Mouse (Mus musculus): ENCODE measurements at regions not wholly inside any gene's neighbourhood (a gene's known extent, or its start where the extent isn't known, plus 50 kb on each side); places are given as distances from the start of the nearest gene placed in this dataset.

- WGBS: 56% methylated on average over 2 of the region's 2 CpGs
- Histone ChIP-seq H3K4me1 (ENCODE audit: control insufficient read depth, insufficient read depth, low read length) (no peaks in the 10 kb centered on the region), H3K27ac (ENCODE audit: control insufficient read depth, insufficient read depth, low read depth, low read length, poor library complexity) (no peak overlapping the region), H3K4me3 (replicated peaks; ENCODE audit: control insufficient read depth, low read depth, low read length) (no peak overlapping the region)
- TF ChIP-seq CTCF (IDR thresholded peaks at IDR 0.05; ENCODE audit: control insufficient read depth, insufficient read depth, low read length): no peak
- no peak for TF ChIP-seq POLR2A (IDR thresholded peaks at IDR 0.05; ENCODE audit: borderline replicate concordance, control insufficient read depth, low read depth, low read length)
Measured at GRCm38 (mm10) chr6:101517584-101517983, 139.9 kb upstream of the Pdzrn3 start.

GRCm38 (mm10) chr6:101513696-101514095 lies 136.0 kb upstream of the Pdzrn3 start:
- Histone ChIP-seq H3K27ac (ENCODE audit: control insufficient read depth, insufficient read depth, low read depth, low read length, poor library complexity) (no peak overlapping the region), H3K4me1 (ENCODE audit: control insufficient read depth, insufficient read depth, low read length) (no peaks in the 10 kb centered on the region), H3K4me3 (replicated peaks; ENCODE audit: control insufficient read depth, low read depth, low read length) (no peak overlapping the region)
- WGBS: 83% methylated on average over 2 of the region's 2 CpGs
- TF ChIP-seq POLR2A (IDR thresholded peaks at IDR 0.05; ENCODE audit: borderline replicate concordance, control insufficient read depth, low read depth, low read length) (no peak), CTCF (IDR thresholded peaks at IDR 0.05; ENCODE audit: control insufficient read depth, insufficient read depth, low read length) (no peak)

GRCm38 (mm10) chr6:101502149-101502548 lies 124.5 kb upstream of the Pdzrn3 start:
- 61% methylated on average over 5 of the region's 5 CpGs for WGBS
- TF ChIP-seq CTCF (IDR thresholded peaks at IDR 0.05; ENCODE audit: control insufficient read depth, insufficient read depth, low read length) (no peak), POLR2A (IDR thresholded peaks at IDR 0.05; ENCODE audit: borderline replicate concordance, control insufficient read depth, low read depth, low read length) (no peak)

GRCm38 (mm10) chr6:101501716-101502115 lies 124.0 kb upstream of the Pdzrn3 start:
- Histone ChIP-seq H3K4me3 (replicated peaks; ENCODE audit: control insufficient read depth, low read depth, low read length) (no peak overlapping the region), H3K4me1 (ENCODE audit: control insufficient read depth, insufficient read depth, low read length) (no peaks in the 10 kb centered on the region), H3K27ac (ENCODE audit: control insufficient read depth, insufficient read depth, low read depth, low read length, poor library complexity) (no peak overlapping the region)
- TF ChIP-seq CTCF (IDR thresholded peaks at IDR 0.05; ENCODE audit: control insufficient read depth, insufficient read depth, low read length) (no peak), POLR2A (IDR thresholded peaks at IDR 0.05; ENCODE audit: borderline replicate concordance, control insufficient read depth, low read depth, low read length) (no peak)
- WGBS: 79% methylated on average over 4 of the region's 4 CpGs

More at GRCm38 (mm10) chr6:101502149-101502548, 124.5 kb upstream of the Pdzrn3 start:
- H3K27ac ChIP-seq (ENCODE audit: control insufficient read depth, insufficient read depth, low read depth, low read length, poor library complexity): no peak overlapping the region
- H3K4me1 ChIP-seq (ENCODE audit: control insufficient read depth, insufficient read depth, low read length): no peaks in the 10 kb centered on the region
- H3K4me3 ChIP-seq (replicated peaks; ENCODE audit: control insufficient read depth, low read depth, low read length): no peak overlapping the region

DNA sequence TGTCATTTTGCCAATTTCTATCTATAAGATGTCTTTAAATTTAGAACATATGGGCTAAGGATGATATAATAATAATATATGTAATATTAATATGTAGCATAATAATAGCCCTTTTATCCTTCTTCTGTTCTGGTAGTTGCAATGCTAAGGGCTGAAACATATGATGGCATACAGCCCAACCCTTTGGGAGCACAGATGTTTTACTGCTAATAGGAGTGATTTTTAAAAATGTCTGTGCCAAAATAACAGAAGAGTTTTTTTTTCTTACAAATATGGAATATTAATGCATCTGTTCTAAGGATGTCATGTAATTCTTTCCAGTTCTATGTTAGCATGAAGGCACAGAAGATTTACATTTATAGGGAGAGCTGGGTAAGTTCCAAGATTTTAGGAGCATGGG lies 122.5 kb upstream of the Pdzrn3 start:
- no peak overlapping the region for H3K27ac ChIP-seq (ENCODE audit: control insufficient read depth, insufficient read depth, low read depth, low read length, poor library complexity)
- no peaks in the 10 kb centered on the region for H3K4me1 ChIP-seq (ENCODE audit: control insufficient read depth, insufficient read depth, low read length)
- no peak overlapping the region for H3K4me3 ChIP-seq (replicated peaks; ENCODE audit: control insufficient read depth, low read depth, low read length)
- TF ChIP-seq POLR2A (IDR thresholded peaks at IDR 0.05; ENCODE audit: borderline replicate concordance, control insufficient read depth, low read depth, low read length) (no peak), CTCF (IDR thresholded peaks at IDR 0.05; ENCODE audit: control insufficient read depth, insufficient read depth, low read length) (no peak)

DNA sequence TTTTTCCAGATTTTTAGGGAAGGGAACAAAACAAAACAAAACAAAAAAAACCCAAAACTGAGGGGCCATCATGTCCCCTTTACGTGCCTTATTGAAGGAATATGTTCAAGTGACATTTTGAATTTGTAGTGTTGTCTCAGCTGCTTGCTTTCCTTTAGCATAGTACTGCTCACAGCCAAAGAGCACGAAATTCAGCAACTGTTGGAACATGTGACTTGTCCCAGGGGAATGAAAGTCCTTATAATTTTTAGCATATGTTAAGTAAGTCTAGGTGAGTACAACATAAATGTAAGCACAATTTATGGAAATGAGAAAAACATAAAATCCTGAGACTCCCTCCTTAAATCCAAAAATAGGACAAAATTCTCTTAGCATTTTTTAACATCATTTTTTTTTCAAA lies 110.8 kb upstream of the Pdzrn3 start:
- Histone ChIP-seq H3K27ac (ENCODE audit: control insufficient read depth, insufficient read depth, low read depth, low read length, poor library complexity) (no peak overlapping the region), H3K4me1 (ENCODE audit: control insufficient read depth, insufficient read depth, low read length) (no peaks in the 10 kb centered on the region), H3K4me3 (replicated peaks; ENCODE audit: control insufficient read depth, low read depth, low read length) (no peak overlapping the region)
- 57% methylated on average over 2 of the region's 2 CpGs for WGBS
- TF ChIP-seq POLR2A (IDR thresholded peaks at IDR 0.05; ENCODE audit: borderline replicate concordance, control insufficient read depth, low read depth, low read length) (no peak), CTCF (IDR thresholded peaks at IDR 0.05; ENCODE audit: control insufficient read depth, insufficient read depth, low read length) (no peak)

DNA sequence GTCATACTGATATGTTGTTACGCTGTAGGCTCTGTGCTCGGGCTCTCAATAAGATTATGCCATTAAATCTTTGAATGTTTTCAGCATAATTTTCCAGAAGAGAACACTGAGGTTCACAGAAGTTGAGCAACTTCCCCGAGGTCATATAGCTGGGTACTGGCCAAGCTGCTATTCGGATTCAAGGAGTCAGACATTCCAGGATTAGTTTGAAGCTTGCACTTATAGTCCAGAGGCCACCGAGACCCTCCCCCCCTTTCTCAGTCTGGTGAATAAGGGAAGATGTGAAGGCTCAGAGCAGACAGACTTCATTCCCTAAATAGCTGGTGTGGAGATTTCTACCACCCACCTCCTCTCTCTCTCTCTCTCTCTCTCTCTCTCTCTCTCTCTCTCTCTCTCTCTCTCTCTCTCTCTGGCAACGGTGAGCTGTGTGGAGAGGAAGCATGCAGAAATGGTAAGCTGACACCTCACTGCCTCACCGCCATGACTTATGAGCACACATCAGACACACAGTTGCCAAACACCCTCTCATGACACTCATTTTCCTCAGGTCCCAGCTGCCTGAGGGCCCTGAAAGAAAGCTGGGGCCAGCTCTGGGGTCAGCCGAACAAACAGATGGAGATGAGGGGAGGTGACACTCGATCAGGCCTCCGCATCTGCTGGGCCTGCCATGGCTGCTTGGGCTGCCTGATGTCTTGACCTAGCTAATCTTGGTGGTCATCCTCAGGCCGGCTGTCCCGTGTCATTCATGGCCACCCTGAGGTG lies 107.0 kb upstream of the Pdzrn3 start:
- no peaks in the 10 kb centered on the region for H3K4me1 ChIP-seq (ENCODE audit: control insufficient read depth, insufficient read depth, low read length)
- TF ChIP-seq CTCF (IDR thresholded peaks at IDR 0.05; ENCODE audit: control insufficient read depth, insufficient read depth, low read length) (no peak), POLR2A (IDR thresholded peaks at IDR 0.05; ENCODE audit: borderline replicate concordance, control insufficient read depth, low read depth, low read length) (no peak)
- no peak overlapping the region for H3K4me3 ChIP-seq (replicated peaks; ENCODE audit: control insufficient read depth, low read depth, low read length)
- WGBS: 72% methylated on average over 12 of the region's 12 CpGs
- no peak overlapping the region for H3K27ac ChIP-seq (ENCODE audit: control insufficient read depth, insufficient read depth, low read depth, low read length, poor library complexity)

DNA sequence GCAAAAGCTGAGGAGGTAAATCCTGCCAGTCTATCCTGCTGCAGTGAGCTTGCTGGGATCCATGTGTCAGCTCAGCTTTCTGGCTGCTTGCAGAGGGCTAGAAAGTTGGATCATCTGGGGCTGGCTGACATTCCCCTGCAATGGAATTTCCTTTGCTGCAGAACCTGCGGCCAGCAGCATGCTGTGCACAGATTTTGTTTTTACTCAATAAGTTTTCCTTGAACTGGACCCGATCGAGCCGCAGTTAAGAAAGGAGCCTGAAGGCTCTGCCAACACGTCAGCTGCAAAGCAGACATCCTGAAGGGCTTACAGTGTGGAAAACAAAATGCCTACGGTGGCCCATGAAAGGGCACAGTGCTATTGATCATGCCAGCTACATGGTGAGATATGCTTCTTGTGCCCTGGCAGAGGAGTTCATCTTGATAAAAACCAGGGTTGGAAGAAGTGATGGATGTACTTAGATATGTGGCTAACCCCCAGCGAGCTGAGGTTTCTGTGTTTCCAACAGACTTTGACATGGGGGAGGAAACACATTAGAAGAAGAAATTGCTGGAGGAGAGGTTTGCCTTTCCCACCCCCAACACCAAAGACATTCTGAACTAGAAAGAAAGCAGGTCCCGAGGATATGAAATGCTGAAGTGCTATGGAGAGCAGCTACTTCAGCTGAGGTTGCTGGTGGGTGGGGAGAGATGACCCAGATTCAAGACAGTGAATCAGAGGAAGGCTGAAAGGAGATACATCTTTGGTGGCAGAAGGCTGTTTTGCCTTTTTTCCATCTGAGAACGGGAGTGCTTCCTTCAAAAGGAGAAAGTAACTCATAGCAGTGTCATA lies 105.2 kb upstream of the Pdzrn3 start:
- no peak for TF ChIP-seq CTCF (IDR thresholded peaks at IDR 0.05; ENCODE audit: control insufficient read depth, insufficient read depth, low read length)
- TF ChIP-seq POLR2A (IDR thresholded peaks at IDR 0.05; ENCODE audit: borderline replicate concordance, control insufficient read depth, low read depth, low read length): no peak
- Histone ChIP-seq H3K4me3 (replicated peaks; ENCODE audit: control insufficient read depth, low read depth, low read length) (no peak overlapping the region), H3K4me1 (ENCODE audit: control insufficient read depth, insufficient read depth, low read length) (no peaks in the 10 kb centered on the region), H3K27ac (ENCODE audit: control insufficient read depth, insufficient read depth, low read depth, low read length, poor library complexity) (no peak overlapping the region)
- 65% methylated on average over 9 of the region's 9 CpGs for WGBS
